Comparison of ENCODE assay signal across 10 mouse cellular contexts in the genomic region with DNA sequence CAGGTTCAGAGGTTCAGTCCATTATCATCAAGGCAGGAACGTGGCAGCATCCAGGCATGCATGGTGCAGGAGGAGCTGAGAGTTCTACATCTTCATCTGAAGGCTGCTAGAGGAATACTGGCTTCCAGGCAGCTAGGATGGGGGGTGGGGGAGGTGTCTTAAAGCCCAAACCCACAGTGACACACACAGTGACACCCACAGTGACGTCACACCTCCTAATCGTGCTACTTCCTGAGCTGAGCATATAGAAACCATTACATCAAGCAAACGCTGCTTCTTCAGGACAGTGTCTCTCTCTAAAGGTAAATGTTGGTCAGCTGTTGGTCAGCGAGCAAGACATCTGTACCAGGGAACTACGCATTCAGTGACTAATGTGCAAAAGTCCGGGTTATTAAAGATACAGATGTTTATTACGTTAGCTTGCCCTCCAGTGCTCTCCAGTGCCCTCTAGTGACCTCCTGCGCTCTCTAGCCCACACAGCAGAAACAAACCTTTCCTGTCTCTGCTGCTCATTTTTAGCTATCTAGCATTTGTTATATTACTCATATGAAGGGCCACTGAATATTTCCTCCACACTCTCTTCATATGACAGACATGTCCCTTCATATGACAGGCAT.
A peak's percentile ranks its signal among the peaks of the same experiment; 100 is the strongest.
DNase-seq lines count a peak whose midpoint lies in the region; ATAC-seq lines count a peak whose summit lies in the region.
"Had no signal": no experiment of that assay in that cellular context is flagged by ENCODE, and none has a peak within 500 bp of the region (broad histone marks: within the 10 kb centered on the region; RNA-seq: fewer than 3 reads in every experiment).

No protein-coding gene starts in this region.

- peak; percentile 11 for DNase-seq in kidney, adult 9 months
- DNase-seq in MN1 (ENCODE audit: low spot score): peak; percentile 39
- peak; percentile 62 for DNase-seq in kidney, postnatal 10 days
- peak; percentile 16 for DNase-seq in retina, adult 2 months (ENCODE audit: low read depth, low spot score)
- no peak for DNase-seq in right cerebral cortex, postnatal 14 days
- no peak for DNase-seq in spleen, postnatal 4 days (ENCODE audit: low spot score in 2 of 2)

- no peaks in the 10 kb centered on the region for H3K36me3 ChIP-seq in kidney, embryonic 16.5 days (ENCODE audit: insufficient read depth, low read length)
- H3K36me3 ChIP-seq: embryonic facial prominence, embryonic 12.5 days; midbrain, embryonic 12.5 days had no signal

- no peak overlapping the region for H3K4me2 ChIP-seq in kidney, embryonic 16.5 days (replicated peaks; ENCODE audit: low read depth, low read length)
- H3K4me2 ChIP-seq: embryonic facial prominence, embryonic 12.5 days; midbrain, embryonic 12.5 days had no signal

- WGBS in kidney, embryonic 16.5 days: 53% methylated on average over 9 of the region's 9 CpGs

- no peak for ATAC-seq in kidney, embryonic 16.5 days (ENCODE audit: low FRiP score, low TSS enrichment)
- ATAC-seq in common myeloid progenitor, adult 5-6 weeks (replicated peaks; ENCODE audit: low read depth, poor library complexity, severe bottlenecking): peak; percentile 87

- H3K9ac ChIP-seq in kidney, embryonic 16.5 days (replicated peaks; ENCODE audit: low read length): no peak overlapping the region
- H3K9ac ChIP-seq: embryonic facial prominence, embryonic 12.5 days; midbrain, embryonic 12.5 days had no signal

- no peaks in the 10 kb centered on the region for H3K9me3 ChIP-seq in kidney, embryonic 16.5 days (ENCODE audit: low read length)
- H3K9me3 ChIP-seq: embryonic facial prominence, embryonic 12.5 days; midbrain, embryonic 12.5 days had no signal

- H3K4me3 ChIP-seq in kidney, embryonic 16.5 days (ENCODE audit: low read length): no peak overlapping the region
- H3K4me3 ChIP-seq: embryonic facial prominence, embryonic 12.5 days; midbrain, embryonic 12.5 days had no signal

- no peak overlapping the region for H3K27ac ChIP-seq in kidney, embryonic 16.5 days (ENCODE audit: low read length)
- H3K27ac ChIP-seq: embryonic facial prominence, embryonic 12.5 days; midbrain, embryonic 12.5 days had no signal

- H3K27me3 ChIP-seq in kidney, embryonic 16.5 days (ENCODE audit: insufficient read depth, low read length): no peaks in the 10 kb centered on the region
- H3K27me3 ChIP-seq: embryonic facial prominence, embryonic 12.5 days; midbrain, embryonic 12.5 days had no signal

- peaks cover 9% of the 10 kb centered on the region for H3K4me1 ChIP-seq in kidney, embryonic 16.5 days (ENCODE audit: insufficient read depth, low read length)
- H3K4me1 ChIP-seq: embryonic facial prominence, embryonic 12.5 days had no signal

Comparison
In these comparisons a context has a peak if more than half of its experiments do, and no peak if none do; other contexts are left out.
1. DNase-seq: peak in kidney, adult 9 months (single experiment), MN1 (single experiment), kidney, postnatal 10 days (single experiment) and retina, adult 2 months (single experiment); none in right cerebral cortex, postnatal 14 days (single experiment) and spleen, postnatal 4 days (0 of 2).